Mouse (Mus musculus) neural tube, embryonic 15.5 days (tissue): ENCODE results near the gene Vps11. TPM values are rescaled to one million over a fixed set of nuclear protein-coding genes. Genes with fewer than 3 reads are reported as not detected.
"Not testable (repeated sequence)": the region's sequence is repeated elsewhere in the genome, so short reads cannot be mapped to it uniquely, and the experiment has no call there.

Source experiments
- ATAC-seq: fragments of 200-750 bp; cut with Nextera tagmentation; 2 replicates; pipeline ENCODE4 v1.8.0; 2017; ENCODE audit warnings: mild to moderate bottlenecking, moderate TSS enrichment, moderate library complexity; ENCODE audit not compliant: low FRiP score
- H3K27ac ChIP-seq: fragments of 300-500 bp; sonication (generic); replicated peaks from 2 replicates; pipeline ENCODE4 v1.5.1; 2015; ENCODE audit warnings: mild to moderate bottlenecking, inconsistent platforms
- H3K27me3 ChIP-seq: fragments of 300-500 bp; sonication (generic); replicated peaks from 2 replicates; pipeline ENCODE4 v1.6.1; 2015; ENCODE audit warnings: inconsistent platforms
- H3K36me3 ChIP-seq: fragments of 300-500 bp; sonication (generic); 2 replicates; pipeline ENCODE4 v1.6.1; 2015; ENCODE audit warnings: inconsistent platforms
- H3K4me1 ChIP-seq: fragments of 300-500 bp; sonication (generic); 2 replicates; pipeline ENCODE4 v1.6.1; 2015; ENCODE audit warnings: inconsistent platforms
- H3K4me2 ChIP-seq: fragments of 300-500 bp; sonication (generic); 2 replicates; pipeline ENCODE4 v1.6.1; 2015; ENCODE audit warnings: inconsistent platforms, mild to moderate bottlenecking, moderate library complexity
- H3K4me3 ChIP-seq: fragments of 300-500 bp; sonication (generic); replicated peaks from 2 replicates; pipeline ENCODE4 v1.5.1; 2015; ENCODE audit warnings: mild to moderate bottlenecking, inconsistent platforms
- H3K9ac ChIP-seq: fragments of 300-500 bp; sonication (generic); replicated peaks from 2 replicates; pipeline ENCODE4 v1.6.1; 2015; ENCODE audit warnings: mild to moderate bottlenecking, inconsistent platforms
- H3K9me3 ChIP-seq: fragments of 300-500 bp; sonication (generic); replicated peaks from 2 replicates; pipeline ENCODE4 v1.6.1; 2016; ENCODE audit warnings: inconsistent platforms
- WGBS: fragments of 180-500 bp; shearing (Covaris S2); methylation state at CpG from one replicate; pipeline ENCODE4 v1.1.7; 2015; ENCODE audit warnings: mixed read lengths; 5-methylcytosine and 5-hydroxymethylcytosine counted together
- polyA plus RNA-seq: library from polyadenylated mRNA; unstranded; fragments of >200 nt; fragmentation: Nextera tagmentation; extraction: Ambion mirVana; gene quantifications from 2 replicates; pipeline ENCODE4 v1.2.1, GENCODE M21; 2015

Vps11 gene
- polyA plus RNA-seq, 1 experiment from 2014 or later = 40.8 TPM

GRCm38 (mm10) chr9:44343290-44343689 lies 18.2 kb downstream of the Vps11 start:
- no peaks in the 10 kb centered on the region for H3K27me3 ChIP-seq
- peak overlapping the region; percentile 99 for H3K27ac ChIP-seq
- peak overlapping the region; percentile 70 for H3K4me2 ChIP-seq
- H3K9ac ChIP-seq = peak overlapping the region; percentile 86
- ATAC-seq = 0 out of 2 replicates have a peak, but pooled peaks have one; percentile 17
- peaks cover 20% of the 10 kb centered on the region for H3K4me1 ChIP-seq
- peak overlapping the region; percentile 92 for H3K4me3 ChIP-seq
- 11% methylated on average over 6 of the region's 6 CpGs for WGBS
- H3K9me3 ChIP-seq = no peaks in the 10 kb centered on the region
- H3K36me3 ChIP-seq = peaks cover 25% of the 10 kb centered on the region

GRCm38 (mm10) chr9:44342605-44343004 lies 18.9 kb downstream of the Vps11 start:
- Histone ChIP-seq H3K27ac (no peak overlapping the region), H3K9ac (no peak overlapping the region), H3K27me3 (no peaks in the 10 kb centered on the region), H3K4me2 (peak overlapping the region; percentile 70; the same call in 1 of the 2 replicates), H3K36me3 (peaks cover 18% of the 10 kb centered on the region), H3K4me1 (peaks cover 24% of the 10 kb centered on the region), H3K4me3 (peak overlapping the region; percentile 92; the same call in 1 of the 2 replicates), H3K9me3 (no peaks in the 10 kb centered on the region)
- ATAC-seq = no peak
- 100% methylated on average over 1 of the region's 1 CpGs for whole genome bisulfite sequencing

- Histone ChIP-seq H3K4me1 (peaks cover 28% of the 10 kb centered on the region), H3K4me2 (no peak overlapping the region), H3K36me3 (peaks cover 14% of the 10 kb centered on the region), H3K9ac (no peak overlapping the region), H3K9me3 (no peaks in the 10 kb centered on the region), H3K27ac (no peak overlapping the region), H3K27me3 (no peaks in the 10 kb centered on the region), H3K4me3 (no peak overlapping the region)
- WGBS = 83% methylated on average over 3 of the region's 3 CpGs
- no peak for ATAC-seq
These were observed 19.3 kb downstream of the Vps11 start for GRCm38 (mm10) chr9:44342173-44342572.

GRCm38 (mm10) chr9:44341487-44341886 lies 20.0 kb downstream of the Vps11 start:
- Histone ChIP-seq H3K4me2 (no peak overlapping the region), H3K9ac (no peak overlapping the region), H3K9me3 (no peaks in the 10 kb centered on the region), H3K27me3 (no peaks in the 10 kb centered on the region), H3K27ac (no peak overlapping the region), H3K4me3 (no peak overlapping the region), H3K4me1 (peaks cover 35% of the 10 kb centered on the region), H3K36me3 (peaks cover 12% of the 10 kb centered on the region)
- WGBS = 95% methylated on average over 5 of the region's 5 CpGs
- ATAC-seq = no peak

- Histone ChIP-seq H3K27me3 (no peaks in the 10 kb centered on the region), H3K36me3 (peaks cover 11% of the 10 kb centered on the region), H3K4me3 (no peak overlapping the region), H3K9me3 (no peaks in the 10 kb centered on the region), H3K9ac (no peak overlapping the region), H3K4me2 (no peak overlapping the region), H3K27ac (no peak overlapping the region), H3K4me1 (peaks cover 39% of the 10 kb centered on the region)
- WGBS = 81% methylated on average over 5 of the region's 5 CpGs
- no peak for ATAC-seq
These were observed 22.9 kb downstream of the Vps11 start for GRCm38 (mm10) chr9:44338574-44338973.

GRCm38 (mm10) chr9:44337436-44338169 lies 23.9 kb downstream of the Vps11 start:
- no peak overlapping the region for H3K27ac ChIP-seq
- H3K4me3 ChIP-seq = no peak overlapping the region
- H3K4me1 ChIP-seq = peaks cover 30% of the 10 kb centered on the region
- peak overlapping the region; percentile 32; the same call in 1 of the 2 replicates for H3K9ac ChIP-seq
- ATAC-seq = no peak
- H3K36me3 ChIP-seq = peaks cover 21% of the 10 kb centered on the region
- H3K4me2 ChIP-seq = peak overlapping the region; percentile 87
- no peaks in the 10 kb centered on the region for H3K9me3 ChIP-seq
- H3K27me3 ChIP-seq = no peaks in the 10 kb centered on the region
- 71% methylated on average over 9 of the region's 9 CpGs for WGBS

- H3K36me3 ChIP-seq = peaks cover 26% of the 10 kb centered on the region
- H3K4me1 ChIP-seq = peaks cover 24% of the 10 kb centered on the region
- H3K9ac ChIP-seq = peak overlapping the region; percentile 32
- no peak overlapping the region for H3K27ac ChIP-seq
- no peaks in the 10 kb centered on the region for H3K27me3 ChIP-seq
- peak overlapping the region; percentile 87 for H3K4me2 ChIP-seq
- H3K4me3 ChIP-seq = peak overlapping the region; percentile 83
- WGBS = 76% methylated on average over 3 of the region's 3 CpGs
- no peaks in the 10 kb centered on the region for H3K9me3 ChIP-seq
- no peak for ATAC-seq
These were observed 24.5 kb downstream of the Vps11 start for GRCm38 (mm10) chr9:44336964-44337363.

- H3K27ac ChIP-seq, H3K9me3 ChIP-seq, H3K27me3 ChIP-seq, ATAC-seq: not testable (repeated sequence)
- peak overlapping the region; percentile 32 for H3K9ac ChIP-seq
- H3K4me2 ChIP-seq = peak overlapping the region; percentile 87
- H3K4me1 ChIP-seq = peaks cover 24% of the 10 kb centered on the region
- peaks cover 30% of the 10 kb centered on the region for H3K36me3 ChIP-seq
- peak overlapping the region; percentile 83 for H3K4me3 ChIP-seq
- WGBS = 34% methylated on average over 4 of the region's 4 CpGs
These were observed 25.0 kb downstream of the Vps11 start for GRCm38 (mm10) chr9:44336513-44336912.

- peak overlapping the region; percentile 87 for H3K4me2 ChIP-seq
- peaks cover 24% of the 10 kb centered on the region for H3K4me1 ChIP-seq
- H3K4me3 ChIP-seq = peak overlapping the region; percentile 83
- peak overlapping the region; percentile 91 for H3K9ac ChIP-seq
- ATAC-seq = no peak
- peaks cover 35% of the 10 kb centered on the region for H3K36me3 ChIP-seq
- 4% methylated on average over 5 of the region's 5 CpGs for WGBS
- H3K27me3 ChIP-seq = no peaks in the 10 kb centered on the region
- no peaks in the 10 kb centered on the region for H3K9me3 ChIP-seq
- peak overlapping the region; percentile 95 for H3K27ac ChIP-seq
These were observed 25.4 kb downstream of the Vps11 start for GRCm38 (mm10) chr9:44336093-44336406.

- no peak; the same call in 1 of the 2 replicates for ATAC-seq
- Histone ChIP-seq H3K36me3 (peaks cover 40% of the 10 kb centered on the region), H3K9ac (peak overlapping the region; percentile 91), H3K4me3 (peak overlapping the region; percentile 83), H3K27ac (peak overlapping the region; percentile 95), H3K9me3 (no peaks in the 10 kb centered on the region), H3K4me1 (peaks cover 24% of the 10 kb centered on the region), H3K27me3 (no peaks in the 10 kb centered on the region), H3K4me2 (peak overlapping the region; percentile 87)
- under 1% methylated on average over 48 of the region's 50 CpGs for WGBS
These were observed 26.0 kb downstream of the Vps11 start for GRCm38 (mm10) chr9:44335331-44336092.

GRCm38 (mm10) chr9:44334396-44335330 lies 26.8 kb downstream of the Vps11 start, which contains the start of gene H2afx:
Gene H2afx (plus strand): TSS chr9:44334694.
- peak within 1 kb of the TSS; percentile 83 for H3K4me3 ChIP-seq
- H3K9me3 ChIP-seq = no peaks in the 10 kb centered on the region
- WGBS = under 1% methylated on average over 91 of the region's 91 CpGs
- peak within 1 kb of the TSS; percentile 91 for H3K9ac ChIP-seq
- H3K27ac ChIP-seq = peak within 1 kb of the TSS; percentile 95
- no peaks in the 10 kb centered on the region for H3K27me3 ChIP-seq
- peaks cover 24% of the 10 kb centered on the region for H3K4me1 ChIP-seq
- H3K4me2 ChIP-seq = peak within 1 kb of the TSS; percentile 87
- peak; percentile 97 for ATAC-seq
- H3K36me3 ChIP-seq = peaks cover 43% of the 10 kb centered on the region
